Mouse (Mus musculus) midbrain, embryonic 16.5 days (tissue): ENCODE measurements around the gene Akr1c21. TPM values are rescaled to one million over a fixed set of nuclear protein-coding genes. Genes with fewer than 3 reads are reported as not detected.

Experiments used
- ATAC-seq: fragments of 200-750 bp; cut with Nextera tagmentation; 2 replicates; pipeline ENCODE4 v1.8.0; 2017; ENCODE audit warnings: moderate TSS enrichment
- H3K27ac ChIP-seq: fragments of 300-500 bp; sonication (generic); 2 replicates; pipeline ENCODE4 v1.5.1; 2014; ENCODE audit warnings: mild to moderate bottlenecking, low read length, mixed read lengths
- H3K27me3 ChIP-seq: fragments of 300-500 bp; sonication (generic); 2 replicates; pipeline ENCODE4 v1.6.1; 2014; ENCODE audit warnings: low read depth, low read length, mixed read lengths; ENCODE audit not compliant: control insufficient read depth, insufficient read depth
- H3K36me3 ChIP-seq: fragments of 300-500 bp; sonication (generic); 2 replicates; pipeline ENCODE4 v1.6.1; 2014; ENCODE audit warnings: mild to moderate bottlenecking, low read length, moderate library complexity, mixed read lengths; ENCODE audit not compliant: control insufficient read depth, insufficient read depth
- H3K4me1 ChIP-seq: fragments of 300-500 bp; sonication (generic); 2 replicates; pipeline ENCODE4 v1.6.1; 2014; ENCODE audit warnings: mild to moderate bottlenecking, low read length, mixed read lengths; ENCODE audit not compliant: control insufficient read depth, insufficient read depth
- H3K4me2 ChIP-seq: fragments of 300-500 bp; sonication (generic); 2 replicates; pipeline ENCODE4 v1.6.1; 2014; ENCODE audit warnings: mild to moderate bottlenecking, low read length, mixed read lengths
- H3K4me3 ChIP-seq: fragments of 300-500 bp; sonication (generic); 2 replicates; pipeline ENCODE4 v1.5.1; 2014; ENCODE audit warnings: low read depth, mild to moderate bottlenecking, low read length, moderate library complexity, mixed read lengths
- H3K9ac ChIP-seq: fragments of 300-500 bp; sonication (generic); 2 replicates; pipeline ENCODE4 v1.6.1; 2014; ENCODE audit warnings: low read depth, low read length, mixed read lengths
- H3K9me3 ChIP-seq: fragments of 300-500 bp; sonication (generic); replicated peaks from 2 replicates; pipeline ENCODE4 v1.6.1; 2014; ENCODE audit warnings: mild to moderate bottlenecking, low read length, mixed read lengths; ENCODE audit not compliant: control insufficient read depth, poor library complexity, severe bottlenecking
- polyA plus RNA-seq: library from polyadenylated mRNA; unstranded; fragments of >200 nt; fragmentation: Nextera tagmentation; extraction: Ambion mirVana; gene quantifications from 2 replicates; pipeline ENCODE4 v1.2.1, GENCODE M21; 2015

The Akr1c21 gene
- polyA plus RNA-seq, 1 experiment from 2014 or later: not detected

DNA sequence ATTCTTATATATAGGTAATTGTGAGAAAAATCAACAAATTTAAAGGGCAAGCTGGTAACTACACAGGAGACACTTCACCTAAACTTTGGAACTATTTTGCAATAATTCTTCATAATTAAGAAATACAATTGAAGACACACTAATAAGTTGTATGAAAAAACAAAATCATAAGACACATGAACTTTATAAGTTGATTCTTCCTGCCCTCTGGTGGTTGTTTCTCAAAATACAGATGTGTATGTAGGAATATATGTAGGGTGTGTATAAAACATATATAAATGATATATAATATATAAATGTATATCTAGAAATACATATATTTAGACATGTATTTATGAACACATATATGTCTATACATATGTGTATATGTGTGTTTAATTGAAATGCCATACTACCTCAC is 37.0 kb downstream of the Akr1c21 start:
- Histone ChIP-seq H3K9me3 (no peaks in the 10 kb centered on the region), H3K27me3 (no peaks in the 10 kb centered on the region)
- ATAC-seq: no peak

More for the DNA sequence above, 37.0 kb downstream of the Akr1c21 start:
- no peaks in the 10 kb centered on the region for H3K36me3 ChIP-seq
- no peak overlapping the region for H3K9ac ChIP-seq
- H3K27ac ChIP-seq: no peak overlapping the region
- no peak overlapping the region for H3K4me3 ChIP-seq
- no peak overlapping the region for H3K4me2 ChIP-seq
- no peaks in the 10 kb centered on the region; the same call in 1 of the 2 replicates for H3K4me1 ChIP-seq

Other genes starting within 250 kb of the Akr1c21 start
- gene Akr1c6, start 139.8 kb upstream of the Akr1c21 start, polyA plus RNA-seq: not detected in 2 replicates
- gene Akr1c20, start 50.7 kb upstream of the Akr1c21 start, polyA plus RNA-seq: not detected in 2 replicates
- gene Akr1e1, start 35.1 kb downstream of the Akr1c21 start, polyA plus RNA-seq: 41.2 and 42.3 TPM in 2 replicates